Mouse (Mus musculus) bone marrow macrophage, adult 2 months (primary cell): ENCODE results near the gene Vash2.

Experiments used
- CTCF ChIP-seq: IDR thresholded peaks from 2 replicates; pipeline ENCODE4 v1.5.1; 2012; ENCODE audit warnings: low read depth, mild to moderate bottlenecking, low read length, moderate library complexity
- POLR2A ChIP-seq: IDR thresholded peaks from 2 replicates; pipeline ENCODE4 v1.6.1; 2012; ENCODE audit warnings: mild to moderate bottlenecking, low read depth, low read length, borderline replicate concordance

DNA sequence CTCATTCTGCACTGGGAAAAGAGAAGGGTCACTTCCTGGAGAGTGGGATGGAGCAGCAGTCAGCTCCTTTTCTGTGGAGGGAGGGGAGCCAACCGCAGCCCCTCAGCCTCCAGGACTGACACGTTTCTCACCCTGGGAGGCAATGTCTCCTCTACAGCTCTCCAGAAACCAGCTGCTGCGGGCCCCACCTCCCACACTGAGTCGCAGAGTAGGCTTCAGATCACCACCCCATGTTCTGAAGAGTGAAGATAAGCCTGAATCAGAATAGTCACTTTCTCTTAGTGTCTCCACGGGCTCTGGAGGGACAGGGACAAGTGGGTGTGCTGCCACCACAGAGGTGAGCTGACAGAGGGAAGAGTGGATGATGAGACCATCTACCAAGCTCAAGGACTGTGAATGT is 20.3 kb downstream of the Vash2 start:
- no peak for TF ChIP-seq POLR2A
- no peak for TF ChIP-seq CTCF
